Mouse (Mus musculus): ENCODE data around the gene Ksr2. TPM values are rescaled to one million over a fixed set of nuclear protein-coding genes. Genes with fewer than 3 reads are reported as not detected.

Ksr2 gene
- polyA plus RNA-seq, 1 experiment from 2014 or later: 0.11 TPM

- no peaks in the 10 kb centered on the region for H3K36me3 ChIP-seq (ENCODE audit: control insufficient read depth, insufficient read depth, low read length)
- ATAC-seq (ENCODE audit: insufficient number of reproducible peaks, low FRiP score, low TSS enrichment, low read depth): no peak
- no peak overlapping the region for H3K27ac ChIP-seq (replicated peaks; ENCODE audit: low read depth, low read length)
- WGBS: 57% methylated on average over 4 of the region's 4 CpGs
- no peak overlapping the region for H3K4me3 ChIP-seq (ENCODE audit: low read depth, low read length)
- no peaks in the 10 kb centered on the region for H3K27me3 ChIP-seq (ENCODE audit: control insufficient read depth, insufficient read depth, low read length)
- no peaks in the 10 kb centered on the region for H3K9me3 ChIP-seq (ENCODE audit: control insufficient read depth, low read length)
- no peak for DNase-seq (ENCODE audit: low spot score)
- no peaks in the 10 kb centered on the region for H3K4me1 ChIP-seq (ENCODE audit: control insufficient read depth, insufficient read depth, low read length)
- H3K9ac ChIP-seq (ENCODE audit: low read length): no peak overlapping the region
- no peak overlapping the region for H3K4me2 ChIP-seq (ENCODE audit: low read depth, severe bottlenecking)
These were observed 108.7 kb downstream of the Ksr2 start for GRCm38 (mm10) chr5:117522471-117522870.

GRCm38 (mm10) chr5:117523010-117523409 is 109.2 kb downstream of the Ksr2 start:
- Histone ChIP-seq H3K27ac (replicated peaks; ENCODE audit: low read depth, low read length) (no peak overlapping the region), H3K36me3 (ENCODE audit: control insufficient read depth, insufficient read depth, low read length) (no peaks in the 10 kb centered on the region), H3K27me3 (ENCODE audit: control insufficient read depth, insufficient read depth, low read length) (no peaks in the 10 kb centered on the region), H3K9me3 (ENCODE audit: control insufficient read depth, low read length) (no peaks in the 10 kb centered on the region), H3K4me1 (ENCODE audit: control insufficient read depth, insufficient read depth, low read length) (no peaks in the 10 kb centered on the region), H3K9ac (ENCODE audit: low read length) (no peak overlapping the region), H3K4me2 (ENCODE audit: low read depth, severe bottlenecking) (no peak overlapping the region), H3K4me3 (ENCODE audit: low read depth, low read length) (no peak overlapping the region)
- WGBS: 91% methylated on average over 10 of the region's 10 CpGs
- DNase-seq (ENCODE audit: low spot score) (no peak), ATAC-seq (ENCODE audit: insufficient number of reproducible peaks, low FRiP score, low TSS enrichment, low read depth) (no peak)

DNA sequence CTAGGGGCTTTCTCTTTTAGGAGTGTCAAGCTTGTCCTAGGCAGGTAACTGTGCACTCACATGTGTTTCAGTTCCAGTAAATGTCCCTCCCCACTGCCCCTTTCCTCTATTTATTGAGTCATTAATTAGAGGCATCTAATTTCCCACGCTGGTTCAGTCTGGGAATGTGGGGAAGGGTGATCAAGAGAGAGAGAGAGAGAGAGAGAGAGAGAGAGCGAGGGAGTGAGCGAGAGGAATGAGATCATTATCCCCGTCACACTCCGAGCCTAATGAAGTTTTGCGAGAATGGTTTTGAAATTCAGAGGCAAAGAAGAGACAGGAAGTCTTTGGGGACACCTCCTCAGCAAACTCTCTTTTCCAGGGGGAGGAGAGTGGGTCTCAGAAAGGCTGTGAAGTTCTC is 117.2 kb downstream of the Ksr2 start:
- ATAC-seq (ENCODE audit: insufficient number of reproducible peaks, low FRiP score, low TSS enrichment, low read depth): no peak
- Histone ChIP-seq H3K4me1 (ENCODE audit: control insufficient read depth, insufficient read depth, low read length) (peaks cover 17% of the 10 kb centered on the region), H3K9ac (ENCODE audit: low read length) (no peak overlapping the region), H3K27me3 (ENCODE audit: control insufficient read depth, insufficient read depth, low read length) (peaks cover 7% of the 10 kb centered on the region; the same call in 1 of the 2 replicates), H3K4me3 (ENCODE audit: low read depth, low read length) (no peak overlapping the region), H3K36me3 (ENCODE audit: control insufficient read depth, insufficient read depth, low read length) (no peaks in the 10 kb centered on the region), H3K4me2 (ENCODE audit: low read depth, severe bottlenecking) (no peak overlapping the region), H3K9me3 (ENCODE audit: control insufficient read depth, low read length) (no peaks in the 10 kb centered on the region), H3K27ac (replicated peaks; ENCODE audit: low read depth, low read length) (no peak overlapping the region)
- WGBS: 45% methylated on average over 6 of the region's 6 CpGs
- DNase-seq (ENCODE audit: low spot score): no peak

- Histone ChIP-seq H3K36me3 (ENCODE audit: control insufficient read depth, insufficient read depth, low read length) (no peaks in the 10 kb centered on the region), H3K4me3 (ENCODE audit: low read depth, low read length) (no peak overlapping the region), H3K9me3 (ENCODE audit: control insufficient read depth, low read length) (no peaks in the 10 kb centered on the region), H3K27me3 (ENCODE audit: control insufficient read depth, insufficient read depth, low read length) (peaks cover 3% of the 10 kb centered on the region; the same call in 1 of the 2 replicates), H3K9ac (ENCODE audit: low read length) (no peak overlapping the region), H3K27ac (replicated peaks; ENCODE audit: low read depth, low read length) (no peak overlapping the region), H3K4me1 (ENCODE audit: control insufficient read depth, insufficient read depth, low read length) (peaks cover 4% of the 10 kb centered on the region), H3K4me2 (ENCODE audit: low read depth, severe bottlenecking) (no peak overlapping the region)
- 82% methylated on average over 3 of the region's 3 CpGs for WGBS
- ATAC-seq (ENCODE audit: insufficient number of reproducible peaks, low FRiP score, low TSS enrichment, low read depth) (no peak), DNase-seq (ENCODE audit: low spot score) (no peak)
These were observed 125.4 kb downstream of the Ksr2 start for GRCm38 (mm10) chr5:117539221-117539620.

DNA sequence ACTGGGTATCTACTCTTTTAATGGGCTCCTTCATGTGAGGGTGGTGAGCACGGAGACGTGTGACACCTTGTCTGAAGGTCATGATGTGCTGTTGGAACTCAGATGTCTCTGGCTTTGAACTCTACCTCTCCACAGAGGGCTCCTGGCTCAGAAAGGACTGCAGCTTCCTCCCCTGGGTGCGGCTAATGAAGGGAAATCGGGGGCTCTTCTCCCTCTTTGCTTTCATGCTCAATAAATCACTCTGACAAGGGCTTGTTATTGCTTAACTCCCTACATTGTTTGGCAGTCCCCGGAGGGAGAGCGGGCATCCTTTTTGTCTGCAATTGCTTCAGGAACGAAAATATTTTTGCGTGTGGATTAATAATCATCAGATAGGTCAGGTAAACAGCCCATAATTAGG is 127.9 kb downstream of the Ksr2 start:
- ATAC-seq (ENCODE audit: insufficient number of reproducible peaks, low FRiP score, low TSS enrichment, low read depth) (no peak), DNase-seq (ENCODE audit: low spot score) (no peak)
- Histone ChIP-seq H3K4me1 (ENCODE audit: control insufficient read depth, insufficient read depth, low read length) (no peaks in the 10 kb centered on the region; the same call in 1 of the 2 replicates), H3K4me2 (ENCODE audit: low read depth, severe bottlenecking) (no peak overlapping the region), H3K36me3 (ENCODE audit: control insufficient read depth, insufficient read depth, low read length) (no peaks in the 10 kb centered on the region), H3K4me3 (ENCODE audit: low read depth, low read length) (no peak overlapping the region), H3K9me3 (ENCODE audit: control insufficient read depth, low read length) (no peaks in the 10 kb centered on the region), H3K27me3 (ENCODE audit: control insufficient read depth, insufficient read depth, low read length) (no peaks in the 10 kb centered on the region), H3K27ac (replicated peaks; ENCODE audit: low read depth, low read length) (no peak overlapping the region), H3K9ac (ENCODE audit: low read length) (no peak overlapping the region)
- 46% methylated on average over 8 of the region's 8 CpGs for WGBS

DNA sequence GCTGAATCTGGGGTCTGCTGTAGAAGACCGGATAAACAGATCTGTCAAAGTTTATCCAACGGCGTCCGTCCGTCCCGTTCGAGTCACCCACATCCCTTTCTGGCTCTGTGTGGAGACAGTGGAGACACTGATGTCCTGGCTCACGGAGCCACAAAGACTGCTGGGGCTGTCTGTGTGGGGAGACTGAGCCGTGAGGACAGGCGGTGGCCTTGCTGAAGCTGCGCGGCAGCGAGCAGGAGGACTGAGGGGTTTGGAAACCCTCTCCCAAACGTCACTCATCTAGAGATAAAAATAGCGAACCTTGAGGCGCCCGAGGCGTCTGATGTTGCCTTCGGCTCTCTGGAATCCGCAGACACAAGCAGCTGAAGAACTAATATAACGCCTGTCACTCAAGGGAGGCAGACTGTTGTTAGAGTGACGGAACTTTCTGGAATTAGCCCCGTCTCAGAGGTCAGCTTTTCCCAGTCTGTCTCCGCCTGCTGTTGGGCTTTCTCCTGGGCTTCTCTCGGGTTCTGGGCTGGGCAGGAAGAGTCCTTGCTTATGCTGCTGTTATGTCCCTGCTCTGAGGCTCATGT is 133.0 kb downstream of the Ksr2 start:
- Histone ChIP-seq H3K27me3 (ENCODE audit: control insufficient read depth, insufficient read depth, low read length) (no peaks in the 10 kb centered on the region), H3K9ac (ENCODE audit: low read length) (no peak overlapping the region), H3K36me3 (ENCODE audit: control insufficient read depth, insufficient read depth, low read length) (no peaks in the 10 kb centered on the region), H3K4me3 (ENCODE audit: low read depth, low read length) (no peak overlapping the region), H3K4me2 (ENCODE audit: low read depth, severe bottlenecking) (no peak overlapping the region), H3K9me3 (ENCODE audit: control insufficient read depth, low read length) (no peaks in the 10 kb centered on the region), H3K4me1 (ENCODE audit: control insufficient read depth, insufficient read depth, low read length) (no peaks in the 10 kb centered on the region), H3K27ac (replicated peaks; ENCODE audit: low read depth, low read length) (no peak overlapping the region)
- 84% methylated on average over 25 of the region's 25 CpGs for WGBS
- ATAC-seq (ENCODE audit: insufficient number of reproducible peaks, low FRiP score, low TSS enrichment, low read depth): no peak
- no peak for DNase-seq (ENCODE audit: low spot score)

DNA sequence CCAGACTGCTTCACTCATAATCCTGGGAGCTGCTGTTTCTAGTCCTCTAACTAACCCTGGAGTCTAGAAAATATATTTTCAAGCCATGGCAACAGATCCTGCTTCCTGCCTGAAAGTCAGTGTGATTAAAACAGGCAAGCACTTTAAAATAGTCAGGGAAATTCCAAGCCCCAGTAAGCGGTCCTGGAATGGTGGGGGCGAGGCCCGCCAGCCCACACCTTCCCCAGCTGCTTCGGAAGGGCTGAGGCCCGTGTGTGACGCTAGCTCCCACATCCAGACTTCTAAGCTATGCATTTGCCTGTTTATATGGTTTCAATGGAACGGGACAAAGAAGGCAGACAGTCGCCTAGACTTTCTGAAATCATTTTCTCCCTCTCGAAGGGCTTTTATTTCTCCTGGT is 137.2 kb downstream of the Ksr2 start:
- ATAC-seq (ENCODE audit: insufficient number of reproducible peaks, low FRiP score, low TSS enrichment, low read depth): no peak
- H3K27ac ChIP-seq (replicated peaks; ENCODE audit: low read depth, low read length): no peak overlapping the region; the same call in 1 of the 2 replicates
- WGBS: 44% methylated on average over 9 of the region's 9 CpGs

DNA sequence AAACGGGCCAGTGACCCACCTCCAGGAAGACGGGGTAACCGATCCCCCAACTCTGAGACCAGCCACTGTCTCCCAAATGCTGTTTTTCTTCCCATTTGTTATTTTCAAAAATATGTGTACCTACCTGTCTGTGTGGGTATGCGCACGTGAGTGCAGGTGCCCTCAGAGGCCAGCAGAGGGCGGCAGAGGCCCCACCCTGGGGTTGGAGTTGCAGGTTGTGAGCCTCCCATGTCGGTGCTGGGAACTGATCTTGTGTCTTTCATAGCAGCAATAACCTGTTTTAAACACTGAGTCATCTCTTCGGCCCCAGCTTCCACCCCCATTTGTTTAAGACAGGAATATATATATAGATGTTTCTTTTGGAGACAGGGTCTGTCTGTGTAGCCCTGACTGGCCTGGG is 138.3 kb downstream of the Ksr2 start:
- Histone ChIP-seq H3K4me3 (ENCODE audit: low read depth, low read length) (no peak overlapping the region), H3K4me1 (ENCODE audit: control insufficient read depth, insufficient read depth, low read length) (no peaks in the 10 kb centered on the region), H3K36me3 (ENCODE audit: control insufficient read depth, insufficient read depth, low read length) (no peaks in the 10 kb centered on the region), H3K27me3 (ENCODE audit: control insufficient read depth, insufficient read depth, low read length) (no peaks in the 10 kb centered on the region), H3K9ac (ENCODE audit: low read length) (no peak overlapping the region), H3K4me2 (ENCODE audit: low read depth, severe bottlenecking) (no peak overlapping the region), H3K9me3 (ENCODE audit: control insufficient read depth, low read length) (no peaks in the 10 kb centered on the region), H3K27ac (replicated peaks; ENCODE audit: low read depth, low read length) (no peak overlapping the region)
- WGBS: 92% methylated on average over 8 of the region's 8 CpGs
- no peak for DNase-seq (ENCODE audit: low spot score)
- ATAC-seq (ENCODE audit: insufficient number of reproducible peaks, low FRiP score, low TSS enrichment, low read depth): no peak

More for the DNA sequence above, 137.2 kb downstream of the Ksr2 start:
- H3K36me3 ChIP-seq (ENCODE audit: control insufficient read depth, insufficient read depth, low read length): no peaks in the 10 kb centered on the region
- H3K4me1 ChIP-seq (ENCODE audit: control insufficient read depth, insufficient read depth, low read length): no peaks in the 10 kb centered on the region
- no peak for DNase-seq (ENCODE audit: low spot score)
- H3K4me3 ChIP-seq (ENCODE audit: low read depth, low read length): no peak overlapping the region
- no peaks in the 10 kb centered on the region for H3K9me3 ChIP-seq (ENCODE audit: control insufficient read depth, low read length)
- no peaks in the 10 kb centered on the region for H3K27me3 ChIP-seq (ENCODE audit: control insufficient read depth, insufficient read depth, low read length)
- no peak overlapping the region for H3K9ac ChIP-seq (ENCODE audit: low read length)
- H3K4me2 ChIP-seq (ENCODE audit: low read depth, severe bottlenecking): no peak overlapping the region

DNA sequence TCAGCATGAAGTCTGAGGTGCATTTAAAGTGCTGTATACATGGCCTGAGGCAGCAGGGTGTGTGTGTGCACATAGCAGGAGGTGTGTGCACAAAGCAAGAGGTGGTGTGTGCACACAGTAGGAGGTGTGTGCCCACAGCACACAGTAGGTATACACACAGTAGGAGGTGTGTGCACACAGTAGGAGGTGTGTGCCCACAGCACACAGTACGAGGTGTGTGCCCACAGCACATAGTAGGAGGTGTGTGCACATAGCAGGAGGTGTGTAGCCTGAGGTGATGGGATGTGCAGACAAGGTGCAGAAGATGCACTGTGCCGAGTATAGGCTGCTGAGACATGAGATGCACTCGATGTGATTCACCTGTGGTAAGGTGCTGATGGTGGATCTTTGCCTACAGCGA is 140.7 kb downstream of the Ksr2 start:
- H3K9ac ChIP-seq (ENCODE audit: low read length): no peak overlapping the region
- ATAC-seq (ENCODE audit: insufficient number of reproducible peaks, low FRiP score, low TSS enrichment, low read depth): no peak
- H3K36me3 ChIP-seq (ENCODE audit: control insufficient read depth, insufficient read depth, low read length): no peaks in the 10 kb centered on the region

More for the DNA sequence above, 140.7 kb downstream of the Ksr2 start:
- 80% methylated on average over 4 of the region's 4 CpGs for WGBS
- Histone ChIP-seq H3K27ac (replicated peaks; ENCODE audit: low read depth, low read length) (no peak overlapping the region), H3K9me3 (ENCODE audit: control insufficient read depth, low read length) (no peaks in the 10 kb centered on the region), H3K4me1 (ENCODE audit: control insufficient read depth, insufficient read depth, low read length) (no peaks in the 10 kb centered on the region), H3K4me2 (ENCODE audit: low read depth, severe bottlenecking) (no peak overlapping the region), H3K27me3 (ENCODE audit: control insufficient read depth, insufficient read depth, low read length) (no peaks in the 10 kb centered on the region), H3K4me3 (ENCODE audit: low read depth, low read length) (no peak overlapping the region)
- DNase-seq (ENCODE audit: low spot score): no peak

Measured in limb, embryonic 11.5 days (tissue).